In the genomic region with DNA sequence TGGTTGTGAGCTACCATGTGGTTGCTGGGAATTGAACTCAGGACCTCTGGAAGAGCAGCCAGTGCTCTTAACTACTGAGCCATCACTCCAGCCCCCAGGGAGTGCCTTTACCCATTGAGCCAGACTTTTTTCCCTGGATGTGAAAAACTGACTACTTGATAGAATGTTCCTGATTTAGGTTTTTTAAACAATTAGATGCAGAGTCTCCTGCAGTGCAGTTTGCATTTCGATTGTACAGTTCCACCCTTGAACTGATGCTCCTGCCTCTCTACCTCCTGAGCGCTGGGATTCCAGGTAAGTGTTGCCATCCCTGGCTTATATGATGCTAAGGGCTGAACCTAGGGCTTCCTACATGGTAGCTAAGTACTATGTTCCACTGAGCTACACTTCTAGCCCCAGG, we compare ENCODE assay signal across 26 mouse cellular contexts.
"Had no signal": no experiment of that assay in that cellular context is flagged by ENCODE, and none has a peak within 500 bp of the region (broad histone marks: within the 10 kb centered on the region; RNA-seq: fewer than 3 reads in every experiment).

No protein-coding gene starts in this region.

- H3K27me3 ChIP-seq: heart, embryonic 12.5 days; hindbrain, embryonic 12.5 days; hindbrain, embryonic 15.5 days; kidney, embryonic 15.5 days; limb, embryonic 13.5 days; limb, embryonic 15.5 days; liver, embryonic 12.5 days had no signal

- H3K4me1 ChIP-seq: heart, embryonic 10.5 days; heart, embryonic 12.5 days; hindbrain, embryonic 12.5 days had no signal

- H3K9me3 ChIP-seq: heart, embryonic 10.5 days; heart, embryonic 12.5 days; hindbrain, embryonic 10.5 days; hindbrain, embryonic 12.5 days; hindbrain, embryonic 15.5 days; kidney, embryonic 15.5 days; limb, embryonic 13.5 days; limb, embryonic 15.5 days; liver, embryonic 12.5 days had no signal

- DNase-seq: gastrocnemius, adult 2 months; gastrocnemius, postnatal 10 days; gastrocnemius, postnatal 25 days; heart, postnatal 10 days; heart, postnatal 4 days; kidney, adult 11 months; kidney, adult 2 months; kidney, adult 9 months; kidney, postnatal 14 days; kidney, postnatal 36 days; layer of hippocampus, adult 9-11 months; layer of hippocampus, postnatal 36 days; left cerebral cortex, postnatal 4 days had no signal

- H3K36me3 ChIP-seq: heart, embryonic 12.5 days; hindbrain, embryonic 15.5 days had no signal

- H3K9ac ChIP-seq: heart, embryonic 12.5 days; hindbrain, embryonic 12.5 days; hindbrain, embryonic 15.5 days; kidney, embryonic 15.5 days; limb, embryonic 13.5 days; limb, embryonic 15.5 days; liver, embryonic 12.5 days; liver, embryonic 14.5 days had no signal

- H3K27ac ChIP-seq: gastrocnemius, adult 2 months; heart, embryonic 10.5 days; hindbrain, embryonic 10.5 days; hindbrain, embryonic 12.5 days; hindbrain, embryonic 15.5 days; hindbrain, postnatal 0 days; kidney, embryonic 15.5 days; kidney, postnatal 0 days; limb, embryonic 13.5 days; limb, embryonic 15.5 days; liver, embryonic 12.5 days; liver, embryonic 14.5 days had no signal

- H3K4me2 ChIP-seq: heart, embryonic 12.5 days; hindbrain, embryonic 12.5 days; hindbrain, embryonic 15.5 days; kidney, embryonic 15.5 days; limb, embryonic 13.5 days; limb, embryonic 15.5 days; liver, embryonic 12.5 days had no signal

- H3K4me3 ChIP-seq: gastrocnemius, adult 2 months; heart, embryonic 10.5 days; heart, embryonic 12.5 days; hindbrain, embryonic 10.5 days; hindbrain, embryonic 12.5 days; hindbrain, embryonic 15.5 days; kidney, embryonic 15.5 days; limb, embryonic 13.5 days; limb, embryonic 15.5 days; liver, embryonic 12.5 days had no signal

- ATAC-seq: hindbrain, postnatal 0 days; intestine, embryonic 16.5 days; liver, embryonic 12.5 days had no signal
